Mouse (Mus musculus): ENCODE measurements around the gene Hist1h2ab. TPM values are rescaled to one million over a fixed set of nuclear protein-coding genes. Genes with fewer than 3 reads are reported as not detected.
"Not testable (repeated sequence)": the region's sequence is repeated elsewhere in the genome, so short reads cannot be mapped to it uniquely, and the experiment has no call there.

Hist1h2ab gene
- polyA plus RNA-seq, 1 experiment from 2014 or later = 23.1 TPM

GRCm38 (mm10) chr13:23746201-23747080, 4.5 kb upstream of the Hist1h2ab start, which contains the start of gene Hist1h2bb:
Gene Hist1h2bb, plus strand, starts transcription at chr13:23746734.
- H3K4me1 ChIP-seq = peaks cover 18% of the 10 kb centered on the region
- peak within 1 kb of the TSS; percentile 98 for H3K27ac ChIP-seq (replicated peaks)
- H3K9me3 ChIP-seq (replicated peaks); H3K36me3 ChIP-seq; H3K27me3 ChIP-seq: not testable (repeated sequence)
- under 1% methylated on average over 43 of the region's 58 CpGs for WGBS
- peak within 1 kb of the TSS; percentile 43 for H3K4me3 ChIP-seq (replicated peaks)
- H3K4me2 ChIP-seq (replicated peaks) = peak within 1 kb of the TSS; percentile 52
- ATAC-seq (ENCODE audit: insufficient number of reproducible peaks, low FRiP score, low TSS enrichment, low read depth) = peak; percentile 91
- H3K9ac ChIP-seq = peak within 1 kb of the TSS; percentile 18; the same call in 1 of the 2 replicates

GRCm38 (mm10) chr13:23747081-23747891, 3.6 kb upstream of the Hist1h2ab start:
- H3K4me3 ChIP-seq (replicated peaks) = peak overlapping the region; percentile 43
- WGBS = 4% methylated on average over 13 of the region's 13 CpGs
- no peak overlapping the region for H3K9ac ChIP-seq
- no peak for ATAC-seq (ENCODE audit: insufficient number of reproducible peaks, low FRiP score, low TSS enrichment, low read depth)
- H3K9me3 ChIP-seq (replicated peaks) = no peaks in the 10 kb centered on the region
- no peaks in the 10 kb centered on the region for H3K36me3 ChIP-seq
- peak overlapping the region; percentile 52 for H3K4me2 ChIP-seq (replicated peaks)
- H3K4me1 ChIP-seq = peaks cover 18% of the 10 kb centered on the region
- no peaks in the 10 kb centered on the region for H3K27me3 ChIP-seq
- peak overlapping the region; percentile 98 for H3K27ac ChIP-seq (replicated peaks)

GRCm38 (mm10) chr13:23747892-23748288, 3.0 kb upstream of the Hist1h2ab start:
- Histone ChIP-seq H3K4me2 (replicated peaks) (peak overlapping the region; percentile 52), H3K36me3 (no peaks in the 10 kb centered on the region), H3K4me1 (peaks cover 22% of the 10 kb centered on the region), H3K27me3 (no peaks in the 10 kb centered on the region), H3K27ac (replicated peaks) (peak overlapping the region; percentile 98), H3K9me3 (replicated peaks) (no peaks in the 10 kb centered on the region), H3K4me3 (replicated peaks) (no peak overlapping the region; the same call in 1 of the 2 replicates), H3K9ac (no peak overlapping the region)
- WGBS = 4% methylated on average over 4 of the region's 4 CpGs
- ATAC-seq (ENCODE audit: insufficient number of reproducible peaks, low FRiP score, low TSS enrichment, low read depth) = no peak

- H3K4me3 ChIP-seq (replicated peaks) = no peak overlapping the region
- no peaks in the 10 kb centered on the region for H3K27me3 ChIP-seq
- H3K27ac ChIP-seq (replicated peaks) = peak overlapping the region; percentile 90; the same call in 1 of the 2 replicates
- H3K9ac ChIP-seq = no peak overlapping the region
- ATAC-seq (ENCODE audit: insufficient number of reproducible peaks, low FRiP score, low TSS enrichment, low read depth) = no peak
- no peak overlapping the region for H3K4me2 ChIP-seq (replicated peaks)
- H3K36me3 ChIP-seq = no peaks in the 10 kb centered on the region
- WGBS = 89% methylated on average over 5 of the region's 5 CpGs
- peaks cover 23% of the 10 kb centered on the region for H3K4me1 ChIP-seq
- H3K9me3 ChIP-seq (replicated peaks) = no peaks in the 10 kb centered on the region
Measured at GRCm38 (mm10) chr13:23749563-23750121, 1.3 kb upstream of the Hist1h2ab start.

- H3K36me3 ChIP-seq = no peaks in the 10 kb centered on the region
- no peaks in the 10 kb centered on the region for H3K9me3 ChIP-seq (replicated peaks)
- under 1% methylated on average over 11 of the region's 11 CpGs for WGBS
- peaks cover 23% of the 10 kb centered on the region for H3K4me1 ChIP-seq
- peak overlapping the region; percentile 94 for H3K27ac ChIP-seq (replicated peaks)
- H3K27me3 ChIP-seq = no peaks in the 10 kb centered on the region
- ATAC-seq (ENCODE audit: insufficient number of reproducible peaks, low FRiP score, low TSS enrichment, low read depth) = no peak
- H3K9ac ChIP-seq = no peak overlapping the region
- peak overlapping the region; percentile 67 for H3K4me2 ChIP-seq (replicated peaks)
- H3K4me3 ChIP-seq (replicated peaks) = peak overlapping the region; percentile 45
Measured at GRCm38 (mm10) chr13:23751478-23751956, 591 bp downstream of the Hist1h2ab start.

GRCm38 (mm10) chr13:23752067-23752741, 1.3 kb downstream of the Hist1h2ab start, which contains the start of gene Hist1h3b:
Gene Hist1h3b, plus strand, starts transcription at chr13:23752267.
- under 1% methylated on average over 18 of the region's 47 CpGs for WGBS
- peaks cover 20% of the 10 kb centered on the region for H3K4me1 ChIP-seq
- ATAC-seq (ENCODE audit: insufficient number of reproducible peaks, low FRiP score, low TSS enrichment, low read depth) = peak; percentile 84

GRCm38 (mm10) chr13:23752742-23753172, 1.8 kb downstream of the Hist1h2ab start:
- WGBS = 2% methylated on average over 6 of the region's 6 CpGs
- Histone ChIP-seq H3K27ac (replicated peaks) (peak overlapping the region; percentile 40), H3K4me2 (replicated peaks) (peak overlapping the region; percentile 51), H3K4me3 (replicated peaks) (peak overlapping the region; percentile 32), H3K27me3 (no peaks in the 10 kb centered on the region), H3K9me3 (replicated peaks) (no peaks in the 10 kb centered on the region), H3K4me1 (peaks cover 20% of the 10 kb centered on the region), H3K9ac (no peak overlapping the region), H3K36me3 (no peaks in the 10 kb centered on the region)
- ATAC-seq (ENCODE audit: insufficient number of reproducible peaks, low FRiP score, low TSS enrichment, low read depth) = no peak

More at GRCm38 (mm10) chr13:23752067-23752741, 1.3 kb downstream of the Hist1h2ab start, which contains the start of gene Hist1h3b:
- not testable (repeated sequence) for H3K27me3 ChIP-seq; H3K36me3 ChIP-seq; H3K9ac ChIP-seq; H3K9me3 ChIP-seq (replicated peaks)
- peak within 1 kb of the TSS; percentile 67 for H3K4me2 ChIP-seq (replicated peaks)
- H3K4me3 ChIP-seq (replicated peaks) = peak within 1 kb of the TSS; percentile 45
- H3K27ac ChIP-seq (replicated peaks) = peak within 1 kb of the TSS; percentile 94

- no peak for ATAC-seq (ENCODE audit: insufficient number of reproducible peaks, low FRiP score, low TSS enrichment, low read depth)
- no peaks in the 10 kb centered on the region for H3K27me3 ChIP-seq
- H3K9ac ChIP-seq = no peak overlapping the region
- peak overlapping the region; percentile 51; the same call in 1 of the 2 replicates for H3K4me2 ChIP-seq (replicated peaks)
- WGBS = 45% methylated on average over 4 of the region's 4 CpGs
- H3K27ac ChIP-seq (replicated peaks) = peak overlapping the region; percentile 31; the same call in 1 of the 2 replicates
- no peaks in the 10 kb centered on the region for H3K36me3 ChIP-seq
- peak overlapping the region; percentile 32; the same call in 1 of the 2 replicates for H3K4me3 ChIP-seq (replicated peaks)
- peaks cover 12% of the 10 kb centered on the region; the same call in 1 of the 2 replicates for H3K4me1 ChIP-seq
- no peaks in the 10 kb centered on the region for H3K9me3 ChIP-seq (replicated peaks)
Measured at GRCm38 (mm10) chr13:23753314-23754078, 2.6 kb downstream of the Hist1h2ab start.

GRCm38 (mm10) chr13:23755000-23755399, 4.1 kb downstream of the Hist1h2ab start:
- H3K9ac ChIP-seq = no peak overlapping the region
- no peak for ATAC-seq (ENCODE audit: insufficient number of reproducible peaks, low FRiP score, low TSS enrichment, low read depth)
- no peak overlapping the region for H3K27ac ChIP-seq (replicated peaks)
- no peak overlapping the region for H3K4me3 ChIP-seq (replicated peaks)
- no peaks in the 10 kb centered on the region for H3K36me3 ChIP-seq
- H3K27me3 ChIP-seq = no peaks in the 10 kb centered on the region
- no peaks in the 10 kb centered on the region for H3K9me3 ChIP-seq (replicated peaks)
- H3K4me1 ChIP-seq = peaks cover 12% of the 10 kb centered on the region; the same call in 1 of the 2 replicates
- no peak overlapping the region for H3K4me2 ChIP-seq (replicated peaks)

Data from embryonic facial prominence, embryonic 15.5 days (tissue).